Mouse (Mus musculus): ENCODE data around the gene Eif5. TPM values are rescaled to one million over a fixed set of nuclear protein-coding genes. Genes with fewer than 3 reads are reported as not detected.
"Not testable (repeated sequence)": the region's sequence is repeated elsewhere in the genome, so short reads cannot be mapped to it uniquely, and the experiment has no call there.

Gene Eif5
- total RNA-seq, 2 experiments from 2014 or later = 140 to 154 TPM

DNA sequence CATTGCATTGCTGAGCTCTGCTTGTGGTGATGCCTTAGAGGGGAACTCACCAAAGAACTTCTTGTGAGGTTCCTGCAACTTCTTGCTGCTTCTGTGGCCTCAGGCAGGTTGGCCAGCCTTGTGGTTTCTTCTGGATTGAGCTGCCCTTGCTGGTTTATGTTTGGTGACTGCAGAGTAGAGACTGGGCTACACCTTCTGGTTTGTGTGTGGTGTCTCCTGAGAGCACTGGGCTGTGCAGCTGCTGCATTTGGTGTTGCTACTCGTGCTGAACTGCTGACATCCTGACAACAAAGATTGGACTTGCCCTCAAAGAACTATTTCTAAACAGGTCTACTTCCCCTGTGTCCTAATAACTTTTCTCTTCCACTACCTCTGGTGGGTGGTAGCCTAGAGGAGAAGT lies 13.3 kb upstream of the Eif5 start:
- DNase-seq = no peak

DNA sequence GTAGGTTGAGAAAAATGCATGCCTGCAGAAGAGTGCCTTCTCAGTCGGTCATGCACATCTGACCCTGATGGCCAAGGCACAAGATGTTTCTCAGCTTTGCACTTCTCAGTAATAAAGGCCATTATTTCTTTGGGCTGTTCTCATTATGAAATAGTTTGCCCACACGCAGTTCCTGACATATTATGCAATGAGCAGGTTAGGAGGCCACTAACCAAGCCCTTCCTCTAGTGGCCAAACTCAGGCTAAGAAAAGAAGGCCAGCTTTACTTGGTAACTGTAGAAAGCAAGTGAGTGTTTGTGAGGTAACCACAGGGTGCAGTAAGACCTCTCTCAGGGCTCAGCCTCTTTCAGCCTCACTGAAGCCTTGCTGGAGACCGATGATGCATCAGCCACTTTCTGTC lies 12.9 kb upstream of the Eif5 start:
- no peak for DNase-seq

DNA sequence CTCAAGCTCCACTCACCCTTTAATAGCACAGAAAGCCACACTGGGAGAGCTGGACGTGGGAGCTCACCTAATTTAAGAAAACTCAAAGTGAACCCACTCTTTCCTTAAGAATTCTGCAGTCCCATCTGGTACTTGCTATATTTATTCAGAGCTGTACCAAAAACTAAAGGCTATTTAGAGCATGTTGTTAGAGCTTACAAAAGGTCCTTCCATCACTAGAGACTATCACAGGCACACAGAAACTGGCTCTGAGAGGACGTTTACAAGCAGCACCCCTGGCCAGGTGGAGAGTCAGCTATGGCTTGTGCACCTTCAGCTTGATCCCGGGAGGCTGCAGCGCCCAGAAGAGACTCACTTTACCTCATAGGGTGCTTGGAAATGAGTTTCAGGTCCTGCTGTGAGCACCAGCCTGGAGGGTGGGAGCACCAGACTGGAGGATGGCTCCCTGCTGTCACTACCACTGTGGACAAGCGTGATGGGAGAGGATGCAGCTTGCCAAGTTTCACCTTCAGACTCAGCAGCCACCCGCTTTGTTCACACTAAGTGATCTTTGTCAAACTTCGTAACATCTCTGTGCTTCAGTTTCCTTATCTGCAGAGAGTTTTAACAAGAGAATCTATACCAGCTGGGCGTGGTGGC lies 10.1 kb upstream of the Eif5 start:
- no peak for DNase-seq

DNA sequence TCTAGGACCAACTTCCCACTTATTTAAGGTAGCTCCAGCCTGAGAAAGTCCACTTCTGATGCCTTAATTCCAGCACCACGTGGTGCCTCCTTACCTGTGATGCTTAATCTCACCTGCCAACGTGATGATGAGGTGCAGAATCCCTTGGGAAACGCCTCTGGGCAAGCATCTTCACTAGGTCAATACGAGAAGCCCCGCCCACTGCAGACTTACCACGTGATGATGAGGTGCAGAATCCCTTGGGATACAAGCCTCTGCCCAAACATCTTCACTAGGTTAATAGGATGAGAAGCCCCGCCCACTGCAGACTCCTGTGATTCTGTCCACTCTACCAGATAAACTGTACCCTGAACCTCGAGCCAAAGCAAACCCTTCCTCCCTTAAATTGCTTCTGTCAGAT lies 8.6 kb upstream of the Eif5 start:
- no peak for DNase-seq

DNA sequence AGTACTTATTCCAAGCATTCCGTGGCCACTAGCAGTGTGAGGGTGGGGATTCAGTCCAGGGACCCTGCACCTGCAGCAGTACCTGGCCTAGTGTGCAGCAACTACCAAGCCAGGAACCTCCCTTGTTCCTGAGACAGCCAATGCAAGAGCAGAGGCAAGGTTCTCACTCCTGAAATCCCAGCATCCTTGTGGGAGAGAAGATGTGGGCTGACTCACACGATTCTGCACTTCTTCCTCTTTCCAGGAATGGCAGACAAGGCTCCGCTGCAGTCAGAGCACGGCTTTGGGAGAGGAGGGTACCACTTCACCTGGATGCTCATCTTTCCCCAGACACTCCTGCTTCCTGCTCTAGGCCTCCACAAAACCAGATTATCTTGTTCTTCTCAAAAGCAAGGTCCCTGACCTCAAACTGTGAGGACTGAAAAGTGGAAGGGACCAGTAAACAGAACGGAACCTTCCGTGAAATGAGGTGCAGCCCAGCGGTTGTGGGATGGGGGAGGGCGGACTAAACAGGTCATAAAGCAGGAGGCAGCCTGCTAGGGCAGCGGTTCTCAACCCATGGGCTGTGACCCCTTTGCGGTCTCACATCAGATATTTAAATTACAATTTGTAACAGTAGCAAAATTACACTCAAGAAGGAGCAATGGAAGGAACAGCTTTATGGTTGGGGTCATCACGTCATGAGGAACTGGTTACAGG lies 4.6 kb upstream of the Eif5 start:
- DNase-seq = no peak

DNA sequence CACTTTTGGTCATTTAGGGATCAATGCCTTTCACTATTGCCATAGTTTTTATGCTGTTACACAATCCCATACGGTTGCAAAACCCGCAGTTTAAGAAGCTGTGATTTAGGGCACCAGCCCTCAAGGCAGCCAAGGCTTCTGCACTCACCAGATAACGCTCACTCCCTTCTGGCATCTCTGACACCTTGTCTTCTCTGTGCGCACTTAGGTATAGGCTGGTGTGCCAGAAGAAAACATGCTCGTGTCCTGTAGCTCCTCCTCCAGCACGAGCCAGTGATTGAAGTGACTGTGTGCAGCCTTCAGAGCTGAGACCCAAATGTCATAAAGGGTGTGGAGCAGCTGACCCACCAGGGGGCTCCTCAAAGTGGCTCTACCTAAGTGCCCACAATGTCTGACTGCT lies 2.5 kb upstream of the Eif5 start:
- DNase-seq = no peak

DNA sequence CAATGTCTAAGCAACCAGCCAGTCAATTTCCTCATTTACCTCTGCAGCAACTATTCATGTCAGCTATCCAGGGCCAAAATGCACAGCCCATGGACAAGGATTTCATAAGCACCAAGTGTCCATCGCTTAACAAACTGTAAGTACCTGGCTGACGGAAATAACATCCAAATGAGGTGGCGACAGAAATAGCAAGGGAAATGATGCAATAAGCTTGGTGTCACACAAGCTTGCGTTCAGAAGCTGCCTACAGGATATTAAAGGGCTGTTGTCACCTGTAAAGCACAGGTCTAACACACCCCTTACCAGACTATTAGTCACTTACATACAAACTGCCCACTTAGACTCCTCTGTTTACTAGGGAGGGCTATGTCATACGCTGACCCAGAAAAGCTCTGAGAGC lies 2.1 kb upstream of the Eif5 start:
- no peak for DNase-seq

DNA sequence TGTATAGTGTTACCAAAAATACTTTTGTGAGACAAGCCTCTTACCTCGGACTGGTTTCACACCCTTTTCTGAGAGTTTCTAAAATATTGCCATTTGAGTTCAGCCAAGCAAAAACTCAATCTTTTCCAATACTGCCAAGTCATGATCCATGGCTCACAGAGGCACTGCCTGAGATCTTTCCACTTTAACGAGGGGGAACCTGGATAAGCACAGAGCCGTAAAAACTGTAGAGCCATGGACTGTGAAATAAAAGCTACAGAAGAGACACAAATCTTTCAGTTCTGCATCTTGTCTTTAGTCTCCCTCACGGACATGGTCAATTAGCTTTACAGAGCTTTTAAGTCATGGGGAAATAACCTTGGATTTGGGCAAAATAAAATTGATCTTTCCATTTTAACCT lies 1.1 kb upstream of the Eif5 start:
- DNase-seq = no peak

DNA sequence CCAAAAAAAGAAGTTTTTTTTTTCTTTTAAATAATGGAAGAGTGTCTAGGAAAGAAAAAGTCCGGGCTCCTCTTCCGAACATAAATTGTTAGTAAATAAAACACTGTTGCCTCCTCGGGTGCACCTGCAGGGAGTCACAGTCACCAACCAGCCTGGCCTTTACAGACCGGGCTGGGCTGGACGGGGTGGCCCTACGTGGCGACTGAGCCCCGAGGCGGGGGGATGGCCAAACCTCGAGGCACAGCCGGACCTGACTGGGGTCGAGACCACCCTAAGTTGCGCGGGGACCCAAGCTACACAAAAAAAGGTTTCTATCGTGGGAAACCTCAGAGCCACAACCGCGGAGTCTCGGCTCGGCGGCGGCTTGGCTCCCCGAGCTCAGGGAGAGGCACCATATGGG lies 475 bp upstream of the Eif5 start:
- DNase-seq = peak; percentile 52

DNA sequence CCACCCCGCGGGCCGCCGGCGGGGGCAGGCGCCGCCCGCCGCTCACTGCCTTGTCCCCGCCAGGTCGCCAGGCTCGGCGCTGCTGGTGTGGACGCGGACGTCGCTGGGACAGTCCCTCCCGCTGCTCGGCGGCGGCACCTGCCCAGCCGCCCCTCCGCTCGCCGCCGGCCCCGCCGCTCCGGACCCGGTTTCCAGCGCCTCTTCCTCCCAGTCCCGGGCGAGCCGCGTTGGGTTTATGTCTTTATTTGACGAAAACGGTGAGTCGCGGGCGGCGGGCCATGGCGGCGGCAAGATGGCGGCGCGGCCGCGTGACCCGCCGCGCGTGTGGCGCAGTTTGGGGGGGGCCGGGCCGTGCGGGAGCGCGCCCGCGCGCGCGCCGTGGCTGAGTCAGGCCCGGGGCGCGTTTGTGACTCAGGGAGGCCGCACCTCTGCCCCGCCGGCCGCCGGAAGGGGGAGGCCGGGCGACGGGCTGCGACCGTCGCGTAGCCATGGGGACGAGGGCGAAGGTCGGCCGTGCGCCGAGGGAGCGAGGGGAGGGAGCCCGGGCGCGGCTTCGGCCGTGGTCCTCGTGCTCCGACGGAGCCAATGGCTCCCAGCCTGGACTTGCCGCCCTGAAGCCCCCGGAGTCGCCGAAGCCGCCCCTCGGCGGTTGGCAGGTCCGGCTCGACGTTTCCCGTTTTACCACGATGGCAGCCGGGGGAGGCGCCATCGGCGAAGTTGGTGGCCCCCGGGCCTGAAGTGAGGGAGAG lies 650 bp downstream of the Eif5 start:
- DNase-seq = peak; percentile 89

DNA sequence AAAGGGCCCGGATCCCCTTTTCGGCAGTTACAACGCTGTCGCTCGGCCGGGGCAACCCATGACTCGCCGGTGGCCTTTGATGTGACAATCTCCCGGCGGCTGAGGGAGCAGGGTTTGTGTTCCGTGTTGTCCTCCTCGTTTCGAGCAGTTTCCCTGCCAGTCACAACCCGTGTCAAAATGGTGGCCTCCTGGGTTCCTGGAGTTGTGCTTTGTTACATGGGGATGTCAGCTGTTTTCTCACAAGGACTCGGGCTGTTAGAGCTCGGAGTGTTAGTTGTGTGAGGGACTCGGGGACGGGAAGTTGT lies 1.2 kb downstream of the Eif5 start:
- no peak for DNase-seq

DNA sequence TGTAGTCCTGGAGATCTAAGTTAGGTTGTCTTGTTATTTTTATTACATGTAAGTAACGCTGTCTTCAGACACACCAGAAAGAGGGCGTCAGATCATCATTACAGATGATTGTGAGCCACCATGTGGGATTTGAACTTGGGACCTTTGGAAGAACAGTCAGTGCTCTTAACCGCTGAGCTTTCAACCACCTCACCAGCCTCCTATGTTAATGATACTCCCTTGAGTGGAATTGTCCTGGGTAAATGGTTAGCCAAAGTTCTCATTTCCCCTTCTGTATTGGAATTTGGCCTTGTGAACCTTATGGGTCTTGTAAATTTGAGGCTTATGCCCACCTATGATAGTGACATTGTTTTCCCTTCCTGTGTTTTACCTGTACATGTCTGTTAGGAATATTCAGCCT lies 9.3 kb downstream of the Eif5 start:
- DNase-seq = no peak

DNA sequence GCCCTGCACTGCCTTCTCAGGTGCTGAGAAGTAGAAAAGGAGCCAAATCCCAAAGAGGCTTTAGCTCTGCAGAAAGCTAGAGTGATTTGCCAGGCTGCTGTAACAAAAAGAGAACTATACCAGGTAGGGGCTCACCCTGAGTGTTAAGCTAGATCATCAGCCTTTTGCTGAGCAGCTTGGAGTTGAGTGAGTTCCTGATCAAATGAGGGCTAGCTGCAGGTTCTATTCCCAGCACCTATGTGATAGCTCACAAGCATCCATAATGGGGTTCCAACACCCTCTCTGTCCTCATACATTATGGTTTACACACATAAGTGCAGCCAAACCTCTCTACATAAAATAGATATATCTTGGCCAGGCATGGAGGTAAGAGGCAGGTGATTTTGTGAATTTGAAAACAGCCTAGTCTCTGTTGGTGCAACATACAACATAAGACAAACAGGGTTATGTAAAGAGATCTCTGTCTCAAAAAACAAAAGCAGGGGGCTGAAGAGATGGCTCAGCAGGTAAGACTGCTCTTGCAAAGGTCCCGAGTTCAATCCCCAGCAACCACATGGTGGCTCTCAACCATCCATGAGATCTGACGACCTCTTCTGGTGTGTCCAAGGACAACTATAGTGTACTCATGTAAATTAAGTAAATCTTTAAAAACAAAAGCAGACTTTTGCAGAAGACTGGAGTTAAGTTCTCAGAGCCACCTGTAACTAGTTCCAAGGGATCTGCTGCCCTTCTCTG lies 10.9 kb downstream of the Eif5 start:
- DNase-seq = no peak

DNA sequence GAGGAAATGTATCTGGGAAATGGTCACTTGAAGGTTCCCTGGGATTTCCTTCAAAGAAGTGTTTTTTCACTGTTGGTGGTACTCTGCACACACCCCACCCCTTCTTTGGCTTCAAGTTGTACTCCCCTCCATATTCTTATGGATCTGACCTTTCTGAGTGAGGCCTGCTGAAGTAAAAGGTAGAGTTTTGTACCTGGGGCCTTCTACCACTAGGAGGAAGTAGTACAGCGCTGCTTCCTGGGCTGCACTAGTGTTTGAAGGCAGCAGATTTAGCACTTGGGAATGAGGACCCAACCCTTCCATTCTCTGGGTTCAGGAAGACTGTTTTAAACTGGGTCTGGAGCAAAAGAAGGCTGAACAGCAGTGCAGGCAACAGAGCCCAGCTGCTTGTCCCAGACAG lies 12.9 kb downstream of the Eif5 start:
- no peak for DNase-seq

DNA sequence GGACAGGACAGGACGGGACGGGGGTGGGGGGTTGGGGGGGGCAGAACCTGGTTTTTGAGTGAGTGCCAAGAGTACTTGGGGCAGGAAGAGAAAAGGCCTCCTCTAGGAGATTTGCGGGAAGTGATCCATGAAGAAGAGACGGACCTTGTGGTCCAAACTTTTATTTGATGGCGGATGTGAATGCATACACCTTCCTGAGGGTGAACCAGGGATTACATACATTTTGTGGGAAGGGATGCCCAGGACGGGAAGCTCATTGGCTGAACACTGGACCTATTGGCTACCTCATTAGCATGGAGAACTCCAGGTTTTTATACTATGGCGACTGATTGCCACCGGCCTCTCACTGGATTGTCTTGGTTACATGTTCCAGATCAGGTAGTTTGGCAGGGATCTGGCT lies 14.5 kb downstream of the Eif5 start:
- DNase-seq = no peak

DNA sequence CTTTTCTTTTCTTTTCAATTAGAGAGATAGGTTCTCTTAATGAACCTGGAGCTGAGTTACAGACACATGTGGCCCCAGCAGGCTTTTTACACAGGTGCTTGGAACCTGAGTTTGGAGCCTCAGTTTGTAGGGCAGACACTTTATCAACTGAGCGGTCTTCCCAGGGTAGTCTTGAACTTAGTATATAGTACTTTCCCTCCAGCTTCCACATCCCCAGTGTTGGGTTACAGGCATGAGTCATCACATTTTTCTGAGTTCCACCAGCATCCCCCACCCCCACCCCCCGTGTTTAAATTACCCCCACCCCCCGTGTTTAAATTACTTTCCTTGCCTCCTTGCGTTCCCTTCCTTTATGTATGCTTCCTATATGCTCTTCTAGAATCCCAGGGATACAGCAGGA lies 17.5 kb downstream of the Eif5 start:
- no peak for DNase-seq

DNA sequence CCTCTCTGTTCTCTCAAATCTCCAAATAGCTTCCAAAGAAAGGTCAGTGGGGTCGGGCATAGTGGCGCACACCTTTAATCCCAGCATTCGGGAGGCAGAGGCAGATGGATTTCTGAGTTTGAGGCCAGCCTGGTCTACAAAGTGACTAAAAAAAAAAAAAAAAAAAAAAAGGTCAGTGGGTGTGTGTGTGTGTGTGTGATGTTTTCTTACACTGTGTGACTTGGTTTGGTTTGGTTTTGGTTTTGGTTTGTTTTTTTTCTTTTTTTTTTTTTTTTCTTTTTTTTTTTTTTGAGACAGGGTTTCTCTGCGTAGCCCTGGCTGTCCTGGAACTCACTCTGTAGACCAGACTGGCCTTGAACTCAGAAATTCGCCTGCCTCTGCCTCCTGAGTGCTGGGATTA lies 18.1 kb downstream of the Eif5 start:
- DNase-seq = not testable (repeated sequence)

DNA sequence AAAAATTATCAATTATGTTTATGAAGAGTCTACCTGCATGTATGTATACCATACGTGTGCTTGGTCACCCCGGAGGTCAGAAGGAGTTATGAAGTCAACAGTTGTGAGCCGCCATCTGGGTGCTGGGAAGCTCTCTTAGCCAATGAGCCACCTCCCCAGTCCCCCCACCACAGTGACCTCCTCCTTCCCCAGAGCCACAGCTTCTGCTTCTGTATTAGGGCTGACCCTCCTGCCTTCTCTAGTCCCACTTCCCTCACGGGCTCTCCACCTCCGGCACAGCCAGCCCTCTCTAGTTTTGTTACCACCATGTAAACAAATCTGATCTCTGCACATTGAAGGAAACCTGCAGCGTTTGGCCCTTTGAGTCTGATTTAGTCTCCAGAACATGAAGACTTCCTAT lies 19.7 kb downstream of the Eif5 start:
- DNase-seq = no peak

DNA sequence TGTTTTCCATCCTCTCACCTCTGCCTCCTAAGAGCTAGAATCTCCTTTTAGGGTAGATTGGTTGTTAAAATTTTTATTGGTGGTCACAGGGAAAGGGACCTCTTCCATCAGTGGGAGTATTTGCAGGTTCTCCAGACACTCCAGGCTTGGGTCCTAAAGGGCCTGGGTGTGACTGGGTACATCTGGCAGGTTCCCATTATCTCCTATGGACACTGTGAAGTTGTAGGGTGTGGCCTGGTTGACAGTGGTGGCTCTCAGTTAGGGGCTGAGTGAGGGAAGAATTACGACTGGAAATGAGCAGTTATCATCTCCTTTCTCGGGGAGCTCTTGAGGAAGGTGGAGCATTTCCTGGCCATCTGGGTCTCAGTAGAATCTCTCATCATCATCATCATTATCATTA lies 20.8 kb downstream of the Eif5 start:
- DNase-seq = no peak

DNA sequence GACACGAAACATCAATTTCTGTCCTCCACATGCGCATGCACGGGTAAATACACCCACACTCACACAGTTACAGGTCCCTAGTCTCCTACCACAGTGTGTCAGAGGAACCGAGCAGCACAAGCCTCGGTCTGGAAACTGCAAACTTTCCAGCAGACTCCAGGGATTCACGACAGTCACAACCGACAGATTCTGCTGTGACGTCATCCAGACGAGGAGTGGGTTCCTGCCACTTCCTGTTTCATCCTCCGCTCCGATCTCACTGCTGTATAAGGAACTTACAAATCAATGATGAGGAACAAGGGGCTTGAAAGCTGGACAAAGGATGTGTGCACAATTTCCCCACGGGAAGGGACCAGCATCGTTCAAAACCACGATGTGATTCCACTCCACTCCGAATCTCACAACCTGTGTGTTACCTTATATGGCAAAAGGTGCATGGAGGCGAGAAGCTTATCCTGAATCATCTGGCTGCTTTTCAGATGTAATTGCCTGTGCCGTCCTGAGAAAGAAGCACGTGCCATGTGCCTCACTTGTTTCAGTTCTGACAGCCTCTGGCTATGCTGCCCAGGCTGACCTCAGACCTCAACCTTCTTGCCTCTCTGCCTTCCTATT lies 21.9 kb downstream of the Eif5 start:
- DNase-seq = no peak

DNA sequence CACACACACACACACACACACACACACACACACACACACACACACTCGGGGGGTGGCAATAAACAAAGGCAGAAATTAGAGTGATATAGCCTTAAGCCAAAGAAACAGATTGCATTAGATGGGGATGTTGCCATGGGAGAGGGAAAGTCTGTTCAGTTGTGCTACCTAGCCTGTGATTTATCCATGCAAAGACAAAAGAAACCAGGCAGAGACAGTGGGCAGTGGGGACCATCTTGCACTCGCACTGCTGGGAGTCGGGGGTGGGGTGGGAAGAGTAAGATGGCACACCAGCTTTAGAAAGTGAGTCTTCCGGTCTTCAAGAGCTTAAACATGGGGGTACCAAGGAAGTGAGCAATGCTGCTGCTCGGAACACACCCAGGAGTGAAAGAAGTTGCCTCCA lies 22.5 kb downstream of the Eif5 start:
- no peak for DNase-seq

DNA sequence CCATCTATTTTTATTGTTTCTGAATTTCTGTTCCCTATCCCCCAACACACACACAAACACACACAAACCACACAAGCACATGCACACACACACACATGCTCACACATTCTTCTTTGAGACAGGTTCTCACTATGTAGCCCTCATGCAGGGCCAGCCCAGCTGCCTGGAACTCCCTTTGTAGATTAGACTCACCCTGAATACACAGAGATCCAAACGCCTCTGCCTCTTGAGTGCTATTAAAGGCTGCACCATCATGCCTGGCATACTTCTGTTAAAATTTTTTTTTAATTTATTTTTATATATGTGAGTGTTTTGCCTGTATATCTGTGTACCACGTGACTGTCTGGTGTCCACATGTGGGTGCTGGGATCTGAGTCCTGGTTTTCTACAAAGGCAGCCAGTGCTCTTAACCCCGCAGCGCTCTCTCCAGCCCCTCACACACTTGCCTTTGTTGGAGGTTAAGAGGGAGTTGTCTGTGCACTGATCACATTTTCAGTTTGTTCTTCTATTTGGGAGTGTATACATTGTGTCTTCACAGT lies 24.5 kb downstream of the Eif5 start:
- DNase-seq = no peak

All from gastrocnemius, postnatal 10 days (tissue).